Mouse (Mus musculus) gonadal fat pad, adult 2 months (tissue): Measurements from ENCODE around the gene Pcolce. TPM values are rescaled to one million over a fixed set of nuclear protein-coding genes. Genes with fewer than 3 reads are reported as not detected.
"Not testable (repeated sequence)": the region's sequence is repeated elsewhere in the genome, so short reads cannot be mapped to it uniquely, and the experiment has no call there.

Experiments
- DNase-seq: peaks from one replicate; pipeline ENCODE4 v3.0.0-alpha.2; 2012; ENCODE audit warnings: low read depth
- polyA plus RNA-seq: library from polyadenylated mRNA; depleted of rRNA; stranded (reverse); fragments of >200 nt; gene quantifications from 2 replicates; pipeline ENCODE4 v1.2.3, GENCODE M21; 2012

Gene Pcolce
- polyA plus RNA-seq, 1 experiment, result 97.0 TPM

- DNase-seq, result no peak
Measured at GRCm38 (mm10) chr5:137629306-137629721, 15.7 kb upstream of the Pcolce start.

DNA sequence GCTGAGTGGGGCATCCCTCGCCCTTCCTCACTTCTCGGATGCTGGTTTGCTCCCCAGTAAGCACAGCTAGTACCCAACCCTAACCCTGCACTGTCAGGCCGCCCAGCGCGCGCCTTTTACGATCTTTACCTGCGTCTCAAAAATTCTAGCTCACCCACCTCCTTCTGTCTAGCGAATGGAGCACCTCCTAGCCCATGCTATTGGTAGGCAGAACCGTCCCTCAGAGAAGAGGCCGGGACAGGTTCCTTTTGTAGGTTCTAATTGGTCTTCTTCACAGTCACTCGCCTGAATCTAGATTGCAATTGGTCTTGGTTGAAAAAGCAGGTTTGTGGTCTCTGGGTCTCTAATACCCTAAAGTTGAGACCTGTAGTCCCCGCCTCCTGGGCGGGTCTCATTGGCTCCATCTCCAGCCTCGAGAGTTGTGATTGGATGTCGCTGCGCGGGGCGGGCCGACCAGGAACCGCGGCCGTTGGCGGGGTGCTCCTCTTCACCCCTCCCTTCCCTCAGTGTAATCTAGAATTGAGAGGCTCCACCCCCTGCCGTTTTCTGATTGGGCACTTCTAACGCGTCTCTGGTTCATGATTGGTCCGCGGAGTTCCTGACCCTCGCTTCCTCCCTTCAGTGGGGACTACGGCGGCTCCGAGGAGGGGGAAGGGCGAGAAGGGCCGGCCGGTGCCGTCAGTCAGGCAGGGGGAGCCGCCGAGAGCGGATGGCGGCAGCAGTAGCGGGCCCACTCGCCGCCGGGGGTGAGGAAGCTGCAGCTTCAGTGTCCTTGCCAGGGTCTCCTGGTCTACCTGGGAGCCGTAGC lies 15.1 kb upstream of the Pcolce start, which contains the start of the genes Fbxo24, Lrch4 and Gm20605:
Fbxo24 (minus strand) TSS at position 505 of the 808 bp plus-strand sequence.
Lrch4 (plus strand) TSS at position 624 of the 808 bp plus-strand sequence.
Gm20605 (plus strand) TSS at position 678 of the 808 bp plus-strand sequence.
- DNase-seq, result peak; percentile 100

DNA sequence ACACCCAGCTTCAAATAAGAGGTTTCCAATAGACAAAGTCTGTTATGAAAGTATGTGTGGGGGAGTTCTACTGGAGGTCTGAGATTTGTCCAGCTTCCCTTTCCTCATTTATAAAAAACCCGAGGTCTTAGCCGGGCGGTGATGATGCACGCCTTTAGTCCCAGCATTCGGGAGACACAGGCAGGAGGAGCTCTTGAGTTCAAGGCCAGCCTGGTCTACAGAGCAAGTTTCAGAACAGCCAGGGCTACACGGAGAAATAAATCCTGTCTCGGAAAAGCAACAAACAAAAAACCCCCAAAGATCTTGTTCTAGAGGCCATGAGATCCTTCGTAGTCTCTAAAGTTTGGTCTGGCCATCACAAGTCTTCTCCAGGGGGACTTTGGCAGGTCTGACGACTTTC lies 14.4 kb upstream of the Pcolce start:
- no peak for DNase-seq

- no peak for DNase-seq
Measured at GRCm38 (mm10) chr5:137623937-137624530, 10.4 kb upstream of the Pcolce start.

- DNase-seq, result no peak
Measured at GRCm38 (mm10) chr5:137615347-137615746, 1.8 kb upstream of the Pcolce start.

DNA sequence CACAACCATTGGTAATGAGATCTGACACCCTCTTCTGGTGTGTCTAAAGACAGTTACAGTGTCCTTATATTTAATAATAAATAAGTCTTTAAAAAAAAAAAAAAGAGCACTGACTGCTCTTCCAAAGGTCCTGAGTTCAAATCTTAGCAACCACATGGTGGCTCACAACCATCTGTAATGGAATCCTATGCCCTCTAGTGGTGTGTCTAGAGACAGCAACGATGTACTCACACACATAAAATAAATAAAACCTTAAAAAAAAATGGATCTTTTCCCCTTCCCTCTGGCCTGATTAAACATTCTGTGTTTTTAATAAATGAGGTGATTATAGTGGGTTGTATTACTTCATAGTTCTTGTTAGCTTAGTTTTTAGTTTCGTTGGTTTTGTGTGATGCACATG lies 1.3 kb upstream of the Pcolce start:
- not testable (repeated sequence) for DNase-seq

DNA sequence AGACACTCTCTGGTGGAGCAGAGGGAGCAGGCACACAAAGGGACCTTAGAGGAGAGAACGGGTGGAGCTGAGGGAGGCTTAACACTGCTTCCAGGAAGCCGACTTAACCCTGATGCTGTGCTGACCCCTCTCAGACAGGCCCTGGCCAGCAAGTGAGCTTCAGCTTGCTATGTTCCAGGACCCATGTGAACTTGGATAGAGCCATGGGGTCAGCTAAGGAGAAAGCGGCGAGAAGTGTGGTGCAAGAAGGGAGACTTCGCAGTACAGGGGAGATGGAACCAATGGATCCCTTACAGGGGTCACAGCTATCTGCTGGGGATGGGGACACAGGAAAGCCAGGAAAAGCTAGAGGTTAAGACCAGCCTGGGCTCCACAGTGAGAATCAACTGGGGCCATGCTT lies 508 bp downstream of the Pcolce start:
- DNase-seq, result no peak

DNA sequence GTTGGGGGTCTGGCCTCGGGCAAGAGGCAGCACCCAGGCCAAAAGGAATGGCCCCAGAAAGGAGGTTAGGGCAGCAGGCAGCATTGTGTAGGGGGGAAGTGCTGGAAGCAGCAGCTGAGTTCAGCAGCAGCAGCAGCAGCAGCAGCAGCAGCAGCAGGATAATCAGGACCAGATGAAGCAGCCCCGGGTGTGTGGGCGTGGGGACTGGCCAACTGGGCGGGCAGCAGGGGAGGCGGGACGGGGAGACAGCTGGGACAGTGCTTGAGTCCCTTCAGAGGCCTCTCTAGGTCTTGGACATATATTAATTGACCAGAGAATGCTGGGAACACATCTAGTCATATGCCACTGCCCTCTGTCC lies 2.4 kb downstream of the Pcolce start:
- no peak for DNase-seq

- no peak for DNase-seq
Measured at GRCm38 (mm10) chr5:137610548-137611244, 2.9 kb downstream of the Pcolce start.

- DNase-seq, result no peak
Measured at GRCm38 (mm10) chr5:137610056-137610455, 3.5 kb downstream of the Pcolce start.

- DNase-seq, result no peak
Measured at GRCm38 (mm10) chr5:137609292-137609691, 4.3 kb downstream of the Pcolce start.

DNA sequence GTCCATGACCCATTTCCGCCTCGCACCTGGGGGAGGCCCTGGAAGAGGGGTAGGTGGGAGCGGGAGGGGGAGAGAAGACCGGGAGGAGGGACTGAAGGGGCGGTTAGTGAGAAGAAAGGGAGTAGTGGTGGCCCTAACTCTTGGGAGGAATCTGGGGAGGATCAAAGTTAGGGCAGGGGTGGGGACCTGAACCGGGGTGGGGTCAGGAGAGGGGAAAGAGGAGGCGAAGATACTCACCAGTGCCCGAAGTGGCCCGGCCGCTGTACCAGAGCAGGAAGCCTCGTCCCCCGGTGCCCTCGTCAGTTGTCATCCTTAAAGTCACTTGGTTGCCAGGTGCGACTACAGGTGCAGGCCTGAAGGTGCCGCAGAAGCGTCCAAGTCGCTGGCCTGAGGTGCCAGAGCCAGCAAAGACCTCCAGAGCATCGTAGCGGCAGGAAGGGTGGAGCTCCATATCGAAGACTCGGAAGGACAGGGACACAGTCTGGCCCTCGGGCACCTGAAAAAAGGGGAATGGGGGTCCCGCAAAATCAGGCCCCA lies 4.9 kb downstream of the Pcolce start:
- no peak for DNase-seq

GRCm38 (mm10) chr5:137607860-137608653 lies 5.5 kb downstream of the Pcolce start:
- DNase-seq, result no peak

DNA sequence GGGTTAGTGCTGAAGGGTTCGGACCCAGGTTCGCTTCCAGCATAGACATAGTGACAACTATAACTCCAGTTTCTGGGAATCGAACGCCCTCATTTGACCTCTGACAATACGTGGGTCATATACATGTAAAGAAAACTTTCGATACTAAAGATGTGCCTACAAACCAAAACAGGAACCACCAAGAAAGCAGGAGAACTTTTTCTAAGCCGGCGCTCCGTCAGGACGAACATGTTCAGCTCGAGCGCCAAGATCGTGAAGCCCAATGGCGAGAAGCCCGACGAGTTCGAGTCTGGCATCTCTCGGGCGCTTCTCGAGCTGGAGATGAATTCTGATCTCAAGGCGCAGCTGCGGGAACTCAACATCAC lies 12.2 kb downstream of the Pcolce start:
- no peak for DNase-seq

DNA sequence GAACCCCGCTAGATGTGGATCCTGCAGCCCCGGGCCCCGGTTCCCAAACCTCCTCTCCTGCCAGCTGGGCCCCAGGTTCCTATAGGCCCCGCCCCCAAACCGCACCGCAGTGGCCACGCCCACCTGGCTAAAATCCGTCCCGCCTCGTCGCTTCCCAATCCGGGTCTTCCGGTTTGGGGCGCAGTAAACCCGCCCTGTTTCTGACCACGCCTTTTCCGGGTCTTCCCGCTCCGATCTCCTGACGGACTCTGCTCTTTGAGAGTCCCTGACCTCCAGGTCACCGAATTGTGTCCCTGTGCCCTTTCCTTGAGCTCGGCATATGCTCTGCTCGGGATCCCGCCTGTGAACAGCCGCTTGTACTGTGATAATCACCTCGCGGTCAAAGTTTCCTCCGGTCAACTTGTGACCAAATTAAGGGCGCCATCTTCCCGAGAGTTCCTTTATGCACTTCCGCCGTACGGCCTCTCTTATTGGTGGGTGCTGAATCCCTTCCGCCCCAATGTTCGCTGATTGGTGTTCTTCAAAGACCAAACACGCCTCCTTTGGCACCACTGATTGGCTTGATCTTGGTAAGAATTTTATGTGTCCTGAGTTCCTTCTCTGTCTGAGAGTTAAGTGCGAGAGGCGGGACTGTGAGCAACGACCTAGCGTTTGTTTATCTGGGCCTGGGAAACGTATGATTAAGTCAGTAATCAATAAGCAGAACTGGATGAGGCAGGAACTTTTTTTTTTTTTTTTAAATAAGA lies 12.8 kb downstream of the Pcolce start, which contains the start of gene Mospd3:
Mospd3 (minus strand) TSS at position 440 of the 746 bp plus-strand sequence.
- DNase-seq, result peak; percentile 98

DNA sequence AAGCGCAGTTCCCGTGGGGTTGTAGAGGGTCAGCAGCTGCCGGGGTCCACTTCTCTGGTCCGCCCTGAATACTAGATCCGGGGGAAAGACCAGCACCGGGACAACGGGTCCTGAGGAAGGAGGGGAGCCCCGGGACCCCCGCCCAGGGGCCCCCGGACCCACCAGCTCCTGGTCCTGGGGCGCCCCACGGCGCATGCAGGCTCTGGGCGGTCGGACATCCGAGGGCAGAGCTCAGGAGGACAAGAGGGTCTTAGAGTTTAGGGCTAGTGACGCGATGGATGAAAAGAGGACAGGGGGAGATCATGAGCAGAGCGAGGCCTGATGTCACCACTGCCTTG lies 13.3 kb downstream of the Pcolce start:
- no peak for DNase-seq

GRCm38 (mm10) chr5:137599600-137599999 lies 14.0 kb downstream of the Pcolce start:
- no peak for DNase-seq

DNA sequence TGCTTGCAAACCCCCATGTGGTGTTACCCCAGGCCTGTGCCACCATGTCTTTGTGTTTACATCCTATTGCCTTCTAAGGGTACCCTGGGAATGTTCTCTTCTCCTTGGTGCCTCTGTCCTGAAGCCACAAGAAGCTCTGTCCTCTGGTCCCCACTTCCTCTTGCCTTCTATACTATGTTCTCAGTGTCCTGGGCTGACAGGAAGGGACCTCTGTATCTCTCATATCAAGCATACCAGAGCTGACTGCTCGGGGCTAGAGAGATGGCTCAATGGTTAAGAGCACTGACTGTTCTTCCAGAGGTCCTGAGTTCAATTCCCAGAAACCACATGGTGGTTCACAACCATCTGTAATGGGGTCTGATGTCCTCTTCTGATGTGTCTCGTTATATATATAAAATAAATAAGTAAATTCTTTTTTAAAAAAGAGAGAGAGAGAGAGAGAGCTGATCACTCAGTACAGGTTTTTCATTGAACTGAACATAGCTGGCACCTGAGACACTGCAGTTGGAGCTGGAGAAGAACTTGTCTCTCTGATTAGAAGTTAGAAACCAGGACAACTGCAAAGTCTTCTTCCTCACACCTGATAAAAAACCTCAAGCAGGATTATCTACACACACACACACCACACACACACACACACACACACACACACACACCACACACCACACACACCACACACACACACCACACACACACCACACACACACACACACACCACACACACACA lies 15.3 kb downstream of the Pcolce start:
- DNase-seq, result no peak

DNA sequence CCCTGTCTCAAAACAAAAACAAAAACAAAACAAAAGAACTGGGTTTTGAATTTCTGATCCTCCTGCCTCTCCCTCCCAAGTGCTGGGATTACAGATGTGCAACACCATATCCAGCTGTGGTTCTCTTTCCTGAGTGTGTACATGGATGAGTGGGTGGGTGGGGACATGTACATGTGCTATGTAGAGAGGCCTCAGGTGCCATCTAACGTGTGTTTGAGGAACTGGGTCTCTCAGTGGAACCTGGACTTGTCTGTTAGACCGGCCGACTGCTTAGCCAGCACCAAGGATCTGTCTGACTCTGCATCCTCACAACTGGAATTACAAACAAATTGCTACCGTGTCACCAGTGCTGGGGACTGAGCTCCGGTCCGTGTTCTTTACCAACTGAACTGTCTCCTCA lies 16.0 kb downstream of the Pcolce start:
- DNase-seq, result no peak

- no peak for DNase-seq
Measured at GRCm38 (mm10) chr5:137596601-137597261, 16.9 kb downstream of the Pcolce start.
